Mouse (Mus musculus) skeletal muscle tissue, adult 2 months (tissue): ENCODE results near the gene Nfic.

ENCODE experiments used
- DNase-seq: peaks from one replicate; pipeline ENCODE4 v3.0.0-alpha.2; 2012; ENCODE audit warnings: low read depth, low spot score

The Nfic gene

GRCm38 (mm10) chr10:81430831-81431525 lies 24.5 kb downstream of the Nfic start:
- DNase-seq = peak; percentile 65

GRCm38 (mm10) chr10:81430141-81430830 lies 25.1 kb downstream of the Nfic start:
- peak; percentile 89 for DNase-seq

- DNase-seq = peak; percentile 89
Observed at GRCm38 (mm10) chr10:81429605-81430061, 25.8 kb downstream of the Nfic start.

- no peak for DNase-seq
Observed at GRCm38 (mm10) chr10:81429092-81429491, 26.3 kb downstream of the Nfic start.

- peak; percentile 10 for DNase-seq
Observed at GRCm38 (mm10) chr10:81428507-81428870, 26.9 kb downstream of the Nfic start.

GRCm38 (mm10) chr10:81427804-81428506 lies 27.5 kb downstream of the Nfic start:
- DNase-seq = peak; percentile 12

- DNase-seq = no peak
Observed at GRCm38 (mm10) chr10:81427327-81427726, 28.1 kb downstream of the Nfic start.

- DNase-seq = peak; percentile 52
Observed at GRCm38 (mm10) chr10:81426897-81427296, 28.5 kb downstream of the Nfic start.

GRCm38 (mm10) chr10:81426081-81426671 lies 29.3 kb downstream of the Nfic start:
- DNase-seq = peak; percentile 66

GRCm38 (mm10) chr10:81425236-81425850 lies 30.1 kb downstream of the Nfic start:
- DNase-seq = peak; percentile 85

GRCm38 (mm10) chr10:81424246-81425051 lies 31.0 kb downstream of the Nfic start:
- DNase-seq = peak; percentile 93

GRCm38 (mm10) chr10:81423476-81424245 lies 31.8 kb downstream of the Nfic start:
- DNase-seq = peak; percentile 23

GRCm38 (mm10) chr10:81422661-81423217 lies 32.7 kb downstream of the Nfic start:
- no peak for DNase-seq

GRCm38 (mm10) chr10:81422191-81422590 lies 33.2 kb downstream of the Nfic start:
- peak; percentile 82 for DNase-seq

- peak; percentile 93 for DNase-seq
Observed at GRCm38 (mm10) chr10:81421797-81422100, 33.7 kb downstream of the Nfic start.

GRCm38 (mm10) chr10:81421041-81421796 lies 34.2 kb downstream of the Nfic start:
- DNase-seq = peak; percentile 20

- DNase-seq = peak; percentile 34
Observed at GRCm38 (mm10) chr10:81420191-81420767, 35.2 kb downstream of the Nfic start.

GRCm38 (mm10) chr10:81419111-81419928 lies 36.1 kb downstream of the Nfic start:
- DNase-seq = peak; percentile 11
